Mouse (Mus musculus) ES-CJ7 (cell line): ENCODE results near the gene Gm10061.
"Not testable (repeated sequence)": the region's sequence is repeated elsewhere in the genome, so short reads cannot be mapped to it uniquely, and the experiment has no call there.

Experiments used
- DNase-seq: peaks from one replicate; pipeline ENCODE4 v3.0.0; 2011; ENCODE audit warnings: low read depth, low spot score

Gm10061 gene

DNA sequence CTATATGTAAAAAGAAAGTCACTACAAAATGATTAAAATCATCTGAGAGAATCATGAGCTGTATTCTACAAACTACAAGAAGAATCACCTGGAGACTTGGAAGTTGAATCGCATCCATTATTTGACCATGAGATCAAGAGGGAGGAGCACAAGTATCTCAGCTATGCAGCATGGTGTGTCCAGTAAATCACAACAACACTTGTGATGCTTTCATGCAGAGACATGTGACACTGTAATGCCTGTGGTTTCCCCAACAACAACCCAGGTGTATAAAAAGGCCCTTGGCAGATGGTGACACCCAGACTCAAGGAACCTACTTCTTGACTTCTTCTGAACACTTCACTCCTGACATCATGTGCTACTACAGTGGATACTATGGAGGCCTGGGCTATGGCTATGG lies at the start of gene Gm10061:
Gm10061 (plus strand) TSS at position 301 of the 400 bp plus-strand sequence.
- DNase-seq = no peak

DNA sequence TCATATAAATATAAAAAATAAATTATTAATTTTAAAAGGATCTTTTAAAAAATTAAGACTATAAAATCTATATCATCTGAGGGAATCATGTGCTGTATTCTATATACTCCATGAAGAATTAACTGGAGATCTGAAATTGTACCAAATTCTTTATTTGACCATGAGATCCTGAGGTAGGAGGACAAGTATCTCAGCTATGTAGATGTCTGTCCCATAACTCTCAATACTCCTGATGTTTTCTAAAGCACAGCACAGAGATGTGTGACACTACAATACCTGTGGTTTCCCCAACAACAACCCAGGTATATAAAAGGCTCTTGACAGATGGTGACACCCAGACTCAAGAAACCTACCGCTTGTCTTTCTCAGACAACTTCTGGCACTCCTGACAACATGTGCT lies 10.3 kb upstream of the Gm10061 start, which contains the start of gene Gm6358:
Gm6358 (plus strand) TSS at position 301 of the 400 bp plus-strand sequence.
- DNase-seq = no peak

DNA sequence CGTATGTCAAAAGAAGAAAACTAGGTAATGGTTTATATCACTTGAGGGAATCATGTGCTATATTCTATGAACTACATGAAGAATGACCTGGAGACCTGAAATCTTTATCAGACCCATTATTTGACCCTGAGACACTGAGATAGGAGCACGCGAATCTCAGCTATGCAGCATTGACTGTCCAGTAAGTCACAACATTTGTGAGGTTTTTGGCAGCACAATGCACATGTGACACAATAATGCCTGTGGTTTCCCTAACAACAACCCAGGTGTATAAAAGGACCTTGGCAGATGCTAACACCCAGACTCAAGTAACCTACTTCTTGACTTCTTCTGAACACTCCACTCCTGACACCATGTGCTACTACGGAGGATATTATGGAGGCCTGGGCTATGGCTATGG lies 6.8 kb downstream of the Gm10061 start, which contains the start of gene Gm9789:
Gm9789 (plus strand) TSS at position 301 of the 400 bp plus-strand sequence.
- no peak for DNase-seq

DNA sequence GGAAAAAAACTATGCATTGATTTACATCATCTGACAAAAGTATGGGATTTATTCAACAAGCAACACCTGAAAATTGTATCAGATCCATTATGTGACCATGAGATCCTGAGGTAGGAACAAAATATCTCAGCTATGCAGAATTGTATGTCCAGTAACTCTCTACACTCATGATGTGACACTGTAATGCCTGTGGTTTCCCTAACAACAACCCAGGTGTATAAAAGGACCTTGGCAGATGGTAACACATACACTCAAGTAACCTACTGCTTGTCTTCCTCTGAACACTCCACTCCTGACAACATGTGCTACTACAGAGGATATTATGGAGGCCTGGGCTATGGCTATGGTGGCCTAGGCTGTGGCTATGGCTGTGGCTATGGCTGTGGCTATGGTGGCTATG lies 18.3 kb downstream of the Gm10061 start, which contains the start of gene Gm7735:
Gm7735 (plus strand) TSS at position 301 of the 400 bp plus-strand sequence.
- not testable (repeated sequence) for DNase-seq

DNA sequence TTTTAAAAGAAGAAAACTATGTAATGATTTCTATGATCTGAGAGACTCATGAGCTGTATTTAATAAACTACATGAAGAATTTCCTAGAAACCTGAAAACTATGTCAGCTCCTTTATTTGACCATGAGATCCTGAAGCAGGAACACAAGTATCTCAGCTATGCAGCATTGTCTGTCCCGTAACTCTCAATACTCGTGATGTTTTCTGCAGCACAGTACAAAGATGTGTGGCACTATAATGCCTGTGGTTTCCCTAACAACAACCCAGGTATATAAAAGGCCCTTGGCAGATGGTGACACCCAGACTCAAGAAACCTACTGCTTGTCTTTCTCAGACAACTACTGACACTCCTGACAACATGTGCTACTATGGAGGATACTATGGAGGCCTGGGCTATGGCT lies 23.5 kb downstream of the Gm10061 start, which contains the start of gene 1110057P08Rik:
1110057P08Rik (plus strand) TSS at position 301 of the 400 bp plus-strand sequence.
- no peak for DNase-seq

DNA sequence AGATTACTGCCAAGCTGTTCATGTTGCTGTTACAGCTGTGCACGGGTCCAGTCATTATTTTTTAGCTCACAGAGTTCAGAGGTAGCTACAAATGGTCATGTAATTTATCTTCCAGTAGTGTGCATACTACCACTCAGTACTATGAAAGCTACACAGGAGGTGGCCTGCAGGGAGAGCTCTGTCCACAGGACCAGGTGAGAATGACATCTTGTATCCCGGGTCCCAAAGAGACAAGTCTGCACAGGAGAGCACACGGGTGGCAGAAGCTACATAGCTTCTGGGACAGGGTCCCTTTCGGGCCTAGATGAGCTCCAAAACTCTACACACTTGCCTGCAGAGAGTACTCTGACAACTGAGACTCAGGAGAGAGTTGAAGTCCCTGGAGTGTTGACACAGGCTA lies 37.7 kb downstream of the Gm10061 start:
- peak; percentile 50 for DNase-seq
